Mouse (Mus musculus) brain, adult 10 weeks (tissue): ENCODE results near the gene Plxnb1. TPM values are rescaled to one million over a fixed set of nuclear protein-coding genes. Genes with fewer than 3 reads are reported as not detected.

Experiments used
- polyA plus RNA-seq: library from polyadenylated mRNA; stranded (reverse); fragments of 350-450 nt; fragmentation: Illumina TruSeq; extraction: RNeasy Lipid Tissue Mini Kit (QIAGEN cat#74804); gene quantifications from one replicate; pipeline ENCODE4 v1.2.3, GENCODE M21; 2015; ENCODE audit warnings: low read depth, low replicate concordance

The Plxnb1 gene
- 31.5 TPM for polyA plus RNA-seq

GRCm38 (mm10) chr9:109095137-109095982 is at the start of gene Plxnb1:
Gene Plxnb1 (plus strand): TSS chr9:109095389.

GRCm38 (mm10) chr9:109059136-109059903 is 35.9 kb upstream of the Plxnb1 start, which contains the start of gene Trex1:
Gene Trex1 (minus strand): TSS chr9:109059734.

GRCm38 (mm10) chr9:109073661-109074573 is 21.3 kb upstream of the Plxnb1 start, which contains the start of gene Atrip:
Gene Atrip (minus strand): TSS chr9:109074124.

DNA sequence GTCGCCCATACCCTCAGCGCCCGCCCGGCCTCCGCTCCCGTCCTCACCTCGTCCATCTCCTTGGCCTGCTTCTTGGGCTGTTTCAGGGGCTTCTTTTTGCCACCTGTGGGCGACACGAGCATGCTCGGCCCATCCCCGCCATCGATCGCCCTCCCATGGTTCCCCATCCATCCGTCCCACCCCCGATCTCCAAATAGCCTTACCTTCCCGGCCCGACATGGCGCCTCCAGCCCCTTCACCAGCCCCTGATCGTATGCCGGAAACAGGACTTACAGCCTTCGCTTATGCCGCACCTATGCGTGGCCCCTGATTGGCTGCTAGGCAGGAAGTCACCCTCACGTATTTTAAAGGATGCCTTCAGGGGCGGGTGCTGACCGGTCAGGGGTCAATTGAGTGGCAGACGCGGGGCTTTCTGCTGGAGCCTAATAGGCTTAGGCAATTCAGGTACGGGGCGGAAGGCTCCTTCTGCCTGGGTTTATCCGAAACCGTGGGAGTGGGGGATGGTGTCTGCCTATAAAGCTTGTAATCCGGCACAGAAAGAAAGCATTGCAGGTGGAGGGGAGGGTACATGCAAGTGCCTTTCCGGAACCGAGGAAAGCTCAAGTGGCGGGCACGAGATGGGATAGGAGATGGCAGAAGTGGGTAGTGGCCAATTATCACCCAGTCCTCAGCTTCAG is 12.9 kb upstream of the Plxnb1 start, which contains the start of the genes Ccdc51 and Tma7:
TSS of gene Ccdc51 (plus strand) at position 370 of the 677 bp plus-strand sequence.
TSS of gene Tma7 (minus strand) at position 464 of the 677 bp plus-strand sequence.

DNA sequence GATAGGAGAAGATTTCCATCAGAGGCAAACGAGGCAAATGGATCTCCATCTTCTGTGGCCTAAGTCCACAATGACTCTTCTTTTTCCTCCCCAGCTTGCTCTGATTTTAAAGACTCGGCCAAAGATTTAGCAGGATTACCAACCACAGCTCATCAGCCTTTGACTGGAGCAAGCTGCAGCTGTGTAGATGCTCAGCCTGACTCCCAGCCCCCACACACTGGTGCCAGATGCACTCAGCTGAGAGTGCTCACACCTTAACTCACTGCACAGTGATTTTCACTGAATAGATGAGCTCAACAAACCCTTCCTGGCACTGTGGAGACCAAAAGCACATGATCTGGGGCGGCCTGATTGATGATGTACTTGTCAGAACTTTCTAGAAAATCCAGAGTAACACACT is 66.8 kb downstream of the Plxnb1 start, which contains the start of gene Fbxw21:
TSS of gene Fbxw21 (minus strand) at position 101 of the 400 bp plus-strand sequence.

Other genes with a start within 250 kb of the Plxnb1 start
- gene Slc26a6, start 242.1 kb upstream of the Plxnb1 start, polyA plus RNA-seq: 14.9 TPM
- not detected for gene Tmem89, start 180.8 kb upstream of the Plxnb1 start, polyA plus RNA-seq
- gene Uqcrc1, start 158.8 kb upstream of the Plxnb1 start, polyA plus RNA-seq: 368 TPM
- gene Col7a1, start 141.8 kb upstream of the Plxnb1 start, polyA plus RNA-seq: 3.4 TPM
- gene Ucn2, start 109.4 kb upstream of the Plxnb1 start, polyA plus RNA-seq: not detected
- 12.8 TPM for gene Pfkfb4, start 103.6 kb upstream of the Plxnb1 start, polyA plus RNA-seq
- 90.6 TPM for gene Shisa5, start 56.8 kb upstream of the Plxnb1 start, polyA plus RNA-seq
- gene Trex1, start 35.7 kb upstream of the Plxnb1 start, polyA plus RNA-seq: 15.5 TPM
- gene Atrip, start 21.3 kb upstream of the Plxnb1 start, polyA plus RNA-seq: 17.6 TPM
- gene Ccdc51, start 12.9 kb upstream of the Plxnb1 start, polyA plus RNA-seq: 10.4 TPM
- 433 TPM for gene Tma7, start 12.8 kb upstream of the Plxnb1 start, polyA plus RNA-seq
- gene Fbxw21, start 66.7 kb downstream of the Plxnb1 start, polyA plus RNA-seq: not detected
- gene Fbxw13, start 100.6 kb downstream of the Plxnb1 start, polyA plus RNA-seq: not detected
- not detected for gene Fbxw20, start 139.4 kb downstream of the Plxnb1 start, polyA plus RNA-seq
- gene Fbxw14, start 192.3 kb downstream of the Plxnb1 start, polyA plus RNA-seq: not detected
- gene Fbxw28, start 244.3 kb downstream of the Plxnb1 start, polyA plus RNA-seq: not detected